Mouse (Mus musculus) thymus, adult 2 months (tissue): ENCODE measurements around the gene Mtrex.

Source experiments
- CTCF ChIP-seq: fragments of 200-500 bp; IDR thresholded peaks from 2 replicates; pipeline ENCODE4 v1.5.1; 2012; ENCODE audit warnings: mild to moderate bottlenecking, control low read depth, low read length, moderate library complexity, borderline replicate concordance; ENCODE audit not compliant: control insufficient read depth, poor library complexity, insufficient read depth; ENCODE audit errors: extremely low read depth
- POLR2A ChIP-seq: fragments of 200-500 bp; IDR thresholded peaks from 2 replicates; pipeline ENCODE4 v1.6.1; 2012; ENCODE audit warnings: mild to moderate bottlenecking, low read length, control low read depth, moderate library complexity; ENCODE audit not compliant: control insufficient read depth, poor library complexity, insufficient read depth; ENCODE audit errors: extremely low read depth

GRCm38 (mm10) chr13:112910434-112910833 lies 16.8 kb downstream of the Mtrex start:
- TF ChIP-seq POLR2A (no peak), CTCF (no peak)
